Mouse (Mus musculus) left cerebral cortex, adult 8-10 months (tissue): ENCODE data around the gene Mylpf. TPM values are rescaled to one million over a fixed set of nuclear protein-coding genes. Genes with fewer than 3 reads are reported as not detected.
A peak's percentile ranks its signal among the peaks of the same experiment; 100 is the strongest.
"Not testable (repeated sequence)": the region's sequence is repeated elsewhere in the genome, so short reads cannot be mapped to it uniquely, and the experiment has no call there.

Source experiments
- DNase-seq, 2 experiments: peaks; one replicate each; pipeline ENCODE4 v3.0.0; 2022; ENCODE audit warnings: low spot score in 2 of 2
- total RNA-seq, 4 experiments: library from RNA; stranded (reverse); gene quantifications; 2 replicates each; pipeline ENCODE4 v1.2.4; 2022

The Mylpf gene
- 10 to 100 TPM in 2 of 4 experiments, 1 to 10 TPM in 2; 1.9 to 21.6 (median 9.2) TPM for total RNA-seq

- peak; percentile 87 to 99 for DNase-seq
Measured at GRCm38 (mm10) chr7:127208553-127209438, at the start of gene Mylpf. Mylpf (plus strand) TSS chr7:127208890.

DNA sequence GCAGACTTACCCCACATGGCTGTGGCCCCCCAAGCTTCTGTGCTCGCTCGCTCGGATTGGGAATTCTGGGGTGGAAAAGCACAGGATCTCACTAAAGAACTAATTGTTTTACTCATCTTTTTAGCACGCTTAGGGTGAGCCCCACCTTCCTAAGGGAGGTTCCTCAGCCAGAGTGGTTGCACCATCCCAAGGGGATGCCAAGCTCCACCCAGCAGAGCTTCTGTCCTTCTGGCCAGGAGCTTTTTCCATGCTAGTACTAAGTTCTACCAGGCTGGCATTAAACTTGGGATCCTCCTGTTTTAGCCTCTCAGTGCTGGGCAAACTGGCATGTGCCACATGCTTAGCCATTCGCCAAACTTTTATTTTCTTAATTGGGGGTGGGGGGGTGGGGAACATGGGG is 46.1 kb upstream of the Mylpf start:
- no peak for DNase-seq

DNA sequence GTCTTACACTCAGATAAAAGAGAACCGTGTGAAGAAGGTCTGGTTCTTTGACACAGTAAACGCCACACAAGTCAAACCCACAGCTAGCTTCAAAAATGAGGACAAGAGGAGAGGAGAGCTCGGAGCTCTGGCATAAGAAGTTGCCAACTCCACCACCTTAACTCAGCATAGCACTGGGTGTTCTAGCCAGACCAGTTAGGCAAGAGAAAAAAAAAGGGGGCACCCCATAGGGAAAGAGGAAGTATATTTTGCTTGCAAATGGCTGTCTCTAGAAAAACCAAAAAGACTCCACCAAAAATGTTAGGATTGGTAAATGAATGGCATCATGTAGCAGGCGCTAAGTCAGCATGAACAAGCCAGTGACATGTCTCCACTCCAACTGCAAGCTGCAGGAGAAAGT is 44.7 kb upstream of the Mylpf start:
- DNase-seq = no peak

- no peak for DNase-seq
Measured at GRCm38 (mm10) chr7:127165607-127166493, 42.8 kb upstream of the Mylpf start.

DNA sequence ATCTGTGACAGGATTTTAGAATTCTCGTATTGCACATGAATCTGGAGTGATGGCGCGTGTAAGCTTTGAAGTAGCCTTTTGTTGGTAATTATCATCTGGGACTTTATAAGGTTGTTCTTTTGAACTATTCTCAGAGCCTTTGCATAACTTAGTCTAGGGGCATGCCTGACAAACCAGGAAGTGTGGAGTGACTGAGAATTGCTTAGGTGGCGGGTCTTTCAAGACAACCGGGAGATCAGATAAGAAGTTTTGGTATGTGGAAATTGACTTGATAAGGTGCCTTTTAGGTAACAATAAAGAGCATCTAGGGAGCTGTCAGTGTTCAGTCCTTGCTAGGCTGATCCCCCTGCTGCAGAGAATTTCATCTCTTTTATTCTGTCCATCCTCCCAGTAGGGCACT is 42.2 kb upstream of the Mylpf start:
- DNase-seq = no peak

DNA sequence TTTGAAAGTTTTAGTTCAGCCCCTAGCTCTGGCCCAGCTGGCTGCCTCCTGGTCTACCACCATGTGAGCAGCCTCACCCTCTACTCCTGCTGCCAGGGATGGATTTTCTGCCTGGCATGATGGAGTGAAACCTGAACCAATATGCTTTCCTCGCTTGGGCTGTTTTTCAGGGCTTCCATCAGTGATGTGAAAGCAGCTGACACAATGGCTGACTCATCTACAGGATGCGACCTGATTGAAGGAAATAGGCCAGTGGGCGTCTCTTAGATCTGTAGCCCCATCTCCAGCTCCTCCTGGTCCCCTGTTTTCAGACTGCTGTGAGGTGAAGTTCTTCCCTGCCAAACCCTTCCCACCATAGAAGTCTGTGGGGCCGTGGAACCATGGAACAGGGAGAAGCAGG is 31.8 kb upstream of the Mylpf start:
- DNase-seq = no peak

DNA sequence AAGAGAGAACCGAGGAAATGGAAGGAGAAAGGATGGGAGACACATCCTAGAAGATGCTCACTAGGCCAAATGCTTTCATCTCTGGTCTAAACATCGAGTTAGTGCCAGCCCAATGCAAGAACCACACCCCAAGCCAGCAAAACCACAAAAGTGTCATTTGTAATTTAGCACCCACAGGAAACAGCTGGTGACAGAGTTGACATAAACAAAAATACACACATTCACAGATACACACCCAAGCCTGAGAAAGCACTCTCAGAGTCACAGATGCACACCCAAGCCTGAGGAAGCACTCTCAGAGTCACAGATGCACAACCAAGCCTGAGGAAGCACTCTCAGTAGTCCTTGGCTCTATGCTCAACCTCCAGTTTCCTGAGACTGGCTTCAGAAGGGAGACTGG is 27.9 kb upstream of the Mylpf start:
- no peak for DNase-seq

- DNase-seq = not testable (repeated sequence)
Measured at GRCm38 (mm10) chr7:127181724-127182123, 27.0 kb upstream of the Mylpf start.

DNA sequence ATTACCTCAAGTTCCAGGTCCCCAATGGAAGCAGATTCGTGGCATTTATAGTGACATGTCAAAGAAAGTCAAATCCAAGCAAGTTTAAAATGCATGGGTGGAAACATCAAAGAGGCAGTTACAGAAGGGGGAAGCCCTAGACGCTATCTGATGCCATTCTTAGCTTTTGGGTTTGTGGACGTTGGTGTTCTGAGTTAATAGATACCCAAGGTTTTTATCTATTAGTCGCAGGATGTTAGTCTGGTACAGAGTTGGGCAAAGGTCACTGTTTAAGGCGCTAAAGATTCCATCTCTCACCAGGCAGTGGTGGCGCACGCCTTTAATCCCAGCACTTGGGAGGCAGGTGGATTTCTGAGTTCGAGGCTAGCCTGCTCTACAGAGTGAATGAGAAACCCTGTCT is 25.3 kb upstream of the Mylpf start:
- DNase-seq = no peak

DNA sequence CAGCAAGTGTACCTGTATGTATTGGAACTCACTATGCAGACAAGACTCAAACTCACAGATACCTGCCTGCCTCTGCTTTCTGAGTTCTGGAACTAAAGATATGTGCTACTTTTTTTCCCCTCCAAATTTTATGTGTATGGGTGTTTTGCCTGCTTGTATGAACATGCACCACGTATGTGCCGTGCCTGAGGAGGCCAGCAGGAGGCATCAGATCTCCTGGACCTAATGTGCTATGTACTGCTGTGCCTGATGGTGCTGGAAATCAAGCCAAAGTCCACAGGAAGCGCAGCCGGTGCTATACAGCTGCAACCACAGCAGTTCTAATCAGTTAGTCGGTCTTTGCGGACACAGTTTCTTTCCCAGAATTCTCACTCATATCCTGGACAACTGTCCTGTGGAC is 24.9 kb upstream of the Mylpf start:
- DNase-seq = no peak

DNA sequence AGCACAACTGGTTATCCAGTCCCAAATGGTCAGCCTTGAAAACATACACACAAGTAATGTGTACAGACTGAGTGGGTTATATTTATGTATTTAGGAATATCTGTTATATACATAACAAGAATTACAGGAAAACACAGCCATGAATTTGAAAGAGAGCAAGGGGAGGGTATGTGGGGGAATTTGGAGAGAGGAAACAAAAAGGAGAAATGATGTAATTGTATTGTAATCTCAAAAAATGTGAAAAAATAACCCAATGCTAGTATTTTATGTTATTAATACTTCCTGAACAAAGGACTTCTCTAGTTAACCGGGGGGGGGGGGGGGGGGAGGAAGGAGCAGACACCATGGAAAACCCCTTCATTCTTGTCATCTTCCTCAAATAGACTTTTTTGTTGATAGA is 24.0 kb upstream of the Mylpf start:
- no peak for DNase-seq

GRCm38 (mm10) chr7:127185601-127186000 is 23.1 kb upstream of the Mylpf start:
- no peak for DNase-seq

DNA sequence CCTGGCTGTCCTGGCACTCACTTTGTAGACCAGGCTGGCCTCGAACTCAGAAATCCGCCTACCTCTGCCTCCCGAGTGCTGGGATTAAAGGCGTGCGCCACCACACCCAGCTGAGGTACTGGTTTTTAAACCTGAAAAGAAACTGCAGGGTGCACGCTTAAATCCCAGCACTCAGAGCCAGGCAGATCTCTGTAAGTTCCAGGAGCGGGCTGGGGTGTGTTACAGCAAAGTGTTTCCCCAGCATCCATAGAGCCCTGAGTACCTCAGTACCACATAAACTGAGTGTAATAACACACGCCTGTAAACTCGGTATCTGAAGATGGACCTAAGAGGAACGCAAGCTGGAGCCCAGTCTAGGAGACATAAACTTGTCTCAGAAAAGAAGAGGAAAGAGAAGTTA is 21.3 kb upstream of the Mylpf start:
- DNase-seq = no peak

DNA sequence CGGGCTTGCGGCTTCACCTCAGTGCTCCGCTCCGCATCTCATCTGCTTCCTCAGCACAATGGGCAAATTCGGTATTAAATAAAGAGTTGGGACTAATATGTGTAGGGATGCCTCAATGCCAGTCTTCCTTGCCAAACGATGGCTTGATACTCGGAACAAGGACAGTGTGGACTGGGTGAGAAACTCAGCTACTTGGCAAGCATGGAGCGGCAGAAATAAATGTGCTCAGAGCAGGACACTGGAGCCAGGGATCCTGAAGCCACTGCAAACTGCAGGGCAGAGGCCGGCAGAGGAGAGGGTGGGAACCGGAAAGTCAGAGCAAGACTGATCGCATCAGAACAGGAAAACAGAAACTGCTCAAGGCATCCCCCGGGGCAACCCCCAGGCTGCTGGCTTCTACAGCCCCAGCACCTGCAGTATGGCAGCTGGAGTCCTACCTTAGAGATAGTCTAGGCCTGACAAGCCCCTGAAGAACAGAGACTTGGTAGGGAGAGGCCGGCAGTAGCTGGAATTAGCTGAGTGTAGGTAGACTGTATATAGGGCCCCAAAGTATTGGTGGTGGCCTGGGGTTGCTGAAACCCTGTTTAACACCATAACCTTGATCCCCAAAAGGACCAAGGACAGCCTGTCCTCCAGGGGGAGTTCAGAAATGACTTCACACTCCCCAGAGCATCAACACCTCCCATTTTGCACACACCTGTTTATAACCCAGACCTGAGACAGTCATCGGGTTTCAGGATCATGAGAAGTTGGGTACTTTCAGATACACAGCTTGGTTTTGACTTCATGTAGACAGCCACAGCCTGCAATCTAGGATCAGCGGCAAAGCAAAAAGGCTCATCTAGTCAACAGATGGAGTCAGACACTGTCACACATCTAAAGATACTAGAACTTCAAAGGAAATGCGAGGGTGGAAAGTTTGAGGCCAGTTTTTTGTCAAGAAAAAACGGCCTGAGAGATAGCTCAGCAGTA is 20.1 kb upstream of the Mylpf start:
- no peak for DNase-seq

DNA sequence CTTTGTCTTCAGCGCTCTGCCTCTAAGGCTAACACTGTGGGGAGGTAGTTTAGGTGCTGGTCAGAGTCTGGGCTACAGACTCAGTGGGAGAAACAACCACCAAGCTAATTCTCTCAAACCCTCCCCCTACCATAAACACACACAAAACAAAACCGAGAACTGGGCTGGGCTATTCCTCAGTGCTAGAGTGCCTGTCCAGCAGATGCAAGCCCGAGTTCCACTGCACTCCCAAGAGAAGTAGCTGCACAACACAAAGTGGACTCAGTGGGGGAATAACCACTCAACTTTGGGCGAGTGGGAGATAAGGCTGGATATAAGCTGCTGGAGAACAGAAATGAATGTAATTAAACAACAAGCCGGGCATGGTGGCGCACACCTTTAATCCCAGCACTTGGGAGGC is 18.0 kb upstream of the Mylpf start:
- DNase-seq = no peak

DNA sequence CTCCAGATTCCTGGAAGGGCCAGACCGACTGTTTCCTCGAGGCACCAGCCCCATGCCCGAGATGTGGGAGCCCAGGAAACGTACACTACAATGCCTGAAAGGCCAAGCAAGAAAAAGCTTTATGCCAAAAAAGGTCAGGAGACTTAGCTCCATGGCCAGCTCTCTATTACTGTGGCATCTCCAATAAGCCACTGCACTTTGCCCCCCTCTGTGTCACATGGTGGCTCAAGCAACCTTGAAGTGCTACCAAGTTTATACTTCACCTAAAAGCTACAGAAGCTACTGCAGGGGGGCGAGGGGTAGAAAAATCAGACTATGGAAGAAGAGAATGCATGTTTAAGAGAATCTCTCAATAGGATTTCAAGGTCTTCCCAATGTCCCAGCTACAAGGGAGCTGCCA is 15.7 kb upstream of the Mylpf start:
- DNase-seq = no peak

DNA sequence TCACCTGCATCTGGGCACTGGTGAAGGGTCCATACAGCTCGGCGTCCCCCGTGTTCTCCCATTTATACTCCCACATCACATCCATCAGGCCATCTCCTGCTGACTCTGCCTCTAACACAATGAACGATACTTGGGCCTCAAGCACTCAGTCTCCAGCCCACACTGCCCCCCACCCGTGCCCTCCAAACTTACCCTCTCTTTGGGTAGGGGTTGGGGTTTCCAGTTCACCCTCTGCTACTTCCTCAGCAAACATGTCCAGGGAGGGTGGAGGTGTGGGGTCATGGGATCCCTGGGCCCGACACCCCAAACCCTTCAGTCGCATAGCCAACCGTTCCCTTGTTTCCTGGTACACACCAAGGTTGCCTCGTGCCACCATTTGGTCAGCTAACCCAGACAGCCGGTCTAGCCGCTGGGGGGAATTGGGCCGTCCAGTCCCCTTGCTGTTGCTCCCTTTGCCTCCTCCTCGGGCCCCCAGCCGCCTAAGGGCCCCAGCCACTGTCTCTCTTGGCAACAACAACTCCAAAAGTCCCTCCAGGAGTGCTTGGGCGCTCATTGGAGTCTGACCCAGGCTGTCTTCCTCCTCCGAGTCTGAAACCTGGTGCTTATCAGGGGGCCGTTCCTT is 14.6 kb upstream of the Mylpf start:
- DNase-seq = no peak

DNA sequence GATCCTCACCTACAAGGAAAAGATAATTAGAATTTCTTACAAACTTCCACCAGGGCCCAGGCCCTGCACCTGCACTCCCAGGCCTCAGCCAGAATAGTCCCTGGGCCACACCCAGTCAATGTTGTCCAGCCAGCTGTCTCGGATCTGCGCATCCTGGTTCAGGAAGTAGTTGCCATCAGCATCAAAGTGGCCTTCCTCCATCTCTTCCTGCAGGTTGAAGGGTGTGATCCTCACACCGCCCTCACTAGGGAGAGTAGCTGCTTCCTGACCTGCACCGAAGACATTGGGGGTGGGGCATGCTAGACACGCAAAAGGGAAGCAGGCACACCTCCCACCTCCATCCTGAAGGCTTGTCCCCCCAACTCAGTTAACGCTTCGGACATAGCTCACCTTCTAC is 14.1 kb upstream of the Mylpf start:
- no peak for DNase-seq

DNA sequence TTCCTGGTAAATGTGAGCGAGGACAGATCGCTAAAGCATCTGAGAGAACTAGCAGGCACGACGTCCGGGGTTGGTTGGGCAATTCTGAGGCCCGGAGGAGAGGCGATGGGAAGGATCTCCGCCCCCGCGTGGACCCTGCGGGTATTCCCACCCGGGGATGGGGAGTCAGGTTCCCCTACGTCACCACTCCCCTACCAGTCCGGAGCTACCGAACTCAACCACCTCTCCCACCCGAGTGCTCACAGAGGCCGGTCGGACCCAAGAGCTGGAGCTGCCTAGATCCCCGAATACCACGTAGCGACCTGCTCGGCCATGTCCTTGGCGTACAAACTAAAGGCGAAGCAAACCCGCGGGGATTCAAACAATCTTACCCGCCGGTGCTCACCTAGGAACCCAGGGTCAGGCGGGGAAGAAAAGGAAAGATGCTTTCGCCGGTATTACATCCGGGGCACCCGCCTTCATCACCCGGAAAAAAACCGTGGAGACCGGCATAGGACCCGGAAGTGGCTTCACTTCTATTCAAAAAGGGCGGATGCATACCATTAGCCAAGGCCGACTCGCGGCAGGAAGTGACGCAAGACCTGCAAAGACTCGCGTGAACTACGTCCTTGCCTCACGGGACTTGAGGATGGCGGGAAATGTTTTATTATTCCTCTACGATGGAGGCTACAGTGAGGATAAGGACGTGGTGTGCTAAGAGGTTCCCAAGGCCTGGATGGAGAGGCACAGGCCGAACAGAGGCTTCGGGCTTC is 13.0 kb upstream of the Mylpf start, which contains the start of gene Cd2bp2:
Cd2bp2 (minus strand) TSS at position 507 of the 752 bp plus-strand sequence.
- peak; percentile 90 to 97 for DNase-seq

DNA sequence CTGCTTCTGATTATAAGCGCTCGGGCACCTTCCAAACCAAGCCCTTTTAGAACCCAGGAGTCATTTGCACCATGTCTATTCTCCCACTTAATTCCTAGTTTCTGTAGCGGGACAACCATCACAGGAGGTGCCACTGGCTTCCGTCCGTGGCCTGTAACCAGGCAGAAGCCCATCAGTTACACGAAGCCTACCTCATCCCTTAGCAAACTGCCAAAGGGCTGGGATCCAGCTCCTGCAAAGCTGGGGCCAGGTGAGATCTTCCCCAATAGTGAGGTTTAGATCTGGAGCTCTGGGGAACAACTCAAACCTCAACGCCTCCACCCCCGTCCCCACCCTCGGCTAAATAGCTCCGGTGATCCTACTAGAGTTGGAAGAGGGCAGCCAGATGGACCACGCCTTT is 12.2 kb upstream of the Mylpf start:
- no peak for DNase-seq
